Mouse (Mus musculus) olfactory bulb, adult 2 months (tissue): ENCODE data around the gene Mpped1. TPM values are rescaled to one million over a fixed set of nuclear protein-coding genes. Genes with fewer than 3 reads are reported as not detected.

Experiments used
- H3K27ac ChIP-seq: fragments of 200-500 bp; 2 replicates; pipeline ENCODE4 v1.5.1; 2012; ENCODE audit warnings: low read depth, low read length; ENCODE audit not compliant: insufficient read depth
- H3K4me1 ChIP-seq: fragments of 200-500 bp; 2 replicates; pipeline ENCODE4 v1.6.1; 2012; ENCODE audit warnings: low read length; ENCODE audit not compliant: control insufficient read depth, insufficient read depth
- H3K4me3 ChIP-seq: fragments of 200-500 bp; 2 replicates; pipeline ENCODE4 v1.5.1; 2012; ENCODE audit warnings: mild to moderate bottlenecking, low read depth, low read length, moderate library complexity; ENCODE audit not compliant: insufficient read depth
- CTCF ChIP-seq: fragments of 200-500 bp; IDR thresholded peaks from 2 replicates; pipeline ENCODE4 v1.5.1; 2012; ENCODE audit warnings: low read depth, mild to moderate bottlenecking, low read length, moderate library complexity; ENCODE audit not compliant: insufficient read depth
- POLR2A ChIP-seq: fragments of 200-500 bp; IDR thresholded peaks from 2 replicates; pipeline ENCODE4 v1.6.1; 2012; ENCODE audit warnings: mild to moderate bottlenecking, low read depth, low read length, moderate library complexity; ENCODE audit not compliant: insufficient read depth
- WGBS: fragments of 180-500 bp; shearing (Covaris S2); methylation state at CpG from one replicate; pipeline ENCODE4 v1.1.7; 2018; 5-methylcytosine and 5-hydroxymethylcytosine counted together
- polyA plus RNA-seq: library from polyadenylated mRNA; stranded (reverse); fragments of >200 nt; gene quantifications from 2 replicates; pipeline ENCODE4 v1.2.4, GENCODE M21; 2012; ENCODE audit warnings: low replicate concordance; ENCODE audit not compliant: missing spikeins, insufficient read depth, insufficient read length

The Mpped1 gene
- polyA plus RNA-seq, 1 experiment: not detected

DNA sequence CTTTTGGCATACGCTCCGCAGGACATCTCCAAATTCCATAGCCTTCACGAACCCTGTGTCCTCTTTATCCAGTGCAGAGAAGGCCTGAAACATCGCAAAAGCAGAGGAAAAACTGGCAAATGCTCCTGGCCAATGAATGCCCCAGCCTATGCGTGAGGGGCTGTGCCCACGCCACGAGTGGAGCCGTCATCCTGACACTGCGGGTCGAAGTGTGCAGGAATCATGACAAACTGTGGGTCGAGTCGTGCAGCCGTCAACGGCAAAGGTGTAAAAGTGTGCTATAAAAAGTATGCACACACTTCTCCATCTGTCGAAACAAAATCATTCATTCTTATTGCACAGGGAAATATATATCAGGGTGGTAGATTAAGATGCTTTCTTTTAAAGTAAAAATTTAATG lies 113.6 kb downstream of the Mpped1 start:
- Histone ChIP-seq H3K4me3 (no peak overlapping the region), H3K4me1 (peaks cover 10% of the 10 kb centered on the region; the same call in 1 of the 2 replicates), H3K27ac (no peak overlapping the region)
- 91% methylated on average over 15 of the region's 15 CpGs for WGBS
- TF ChIP-seq POLR2A: no peak
- no peak for TF ChIP-seq CTCF

DNA sequence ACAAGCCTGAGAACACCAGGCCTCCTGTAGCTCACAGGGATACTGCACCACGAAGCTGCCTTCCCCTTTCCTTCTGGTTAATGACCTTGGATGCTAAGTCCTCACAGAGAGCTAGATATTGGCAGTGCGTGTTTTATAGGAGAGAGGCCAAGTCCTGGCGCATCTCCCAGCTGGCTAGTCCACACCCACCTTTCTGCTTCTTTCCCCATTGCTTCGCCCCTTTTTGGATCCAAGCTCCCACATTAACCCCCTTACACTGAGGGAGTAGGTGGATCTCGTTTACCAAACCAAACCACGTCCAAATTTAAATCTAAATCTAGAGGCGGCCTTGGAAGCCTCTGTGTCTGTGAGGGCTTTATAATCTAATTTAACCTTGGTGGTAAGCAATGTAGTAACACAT lies 115.0 kb downstream of the Mpped1 start:
- Histone ChIP-seq H3K4me1 (peaks cover 12% of the 10 kb centered on the region; the same call in 1 of the 2 replicates), H3K4me3 (no peak overlapping the region), H3K27ac (no peak overlapping the region)
- no peak for TF ChIP-seq CTCF
- no peak for TF ChIP-seq POLR2A
- WGBS: 55% methylated on average over 7 of the region's 7 CpGs

DNA sequence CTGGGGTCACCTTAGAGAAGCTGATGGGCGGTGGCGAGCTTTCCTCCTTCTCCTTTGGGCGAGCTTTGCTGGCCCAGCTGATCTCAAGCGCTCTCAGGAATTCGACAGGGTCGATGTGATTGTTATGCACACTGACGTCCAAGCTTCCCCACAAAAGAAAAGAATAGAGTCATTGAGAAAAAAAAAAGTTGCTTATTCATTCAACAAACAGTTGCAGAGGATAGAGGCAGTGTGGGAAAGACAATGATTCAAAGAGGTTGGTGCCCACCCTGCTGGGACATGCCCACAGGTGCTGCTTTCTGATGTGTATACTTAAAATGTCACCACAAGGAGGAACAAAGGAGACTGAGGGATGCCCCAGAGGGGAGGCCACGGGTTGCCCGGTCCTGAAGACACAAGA lies 116.7 kb downstream of the Mpped1 start:
- no peak overlapping the region for H3K27ac ChIP-seq
- WGBS: 59% methylated on average over 9 of the region's 9 CpGs
- TF ChIP-seq POLR2A: no peak
- no peak for TF ChIP-seq CTCF
- H3K4me1 ChIP-seq: peaks cover 17% of the 10 kb centered on the region
- H3K4me3 ChIP-seq: no peak overlapping the region

DNA sequence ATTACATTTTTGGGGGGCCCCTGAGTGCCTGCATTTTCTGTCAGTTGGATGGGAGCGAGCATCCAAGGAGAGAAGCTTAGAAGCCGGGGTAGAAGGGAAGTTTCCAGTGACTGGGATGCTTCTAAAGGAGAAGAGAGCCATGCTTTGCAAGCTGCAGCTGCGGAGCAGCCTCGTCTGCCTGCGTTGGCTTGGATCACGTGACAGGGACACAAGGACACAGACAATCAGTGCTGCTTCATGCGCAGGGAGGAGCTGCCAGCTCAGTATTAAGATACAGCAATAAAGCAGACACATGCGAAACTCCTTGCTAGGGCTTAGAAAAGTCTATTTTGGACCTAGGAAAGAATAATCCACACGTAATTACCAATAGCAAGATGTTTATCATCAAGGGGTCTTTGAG lies 118.0 kb downstream of the Mpped1 start:
- H3K4me1 ChIP-seq: peaks cover 25% of the 10 kb centered on the region
- no peak overlapping the region for H3K27ac ChIP-seq
- TF ChIP-seq CTCF: no peak
- no peak for TF ChIP-seq POLR2A
- 17% methylated on average over 9 of the region's 9 CpGs for WGBS
- no peak overlapping the region for H3K4me3 ChIP-seq

DNA sequence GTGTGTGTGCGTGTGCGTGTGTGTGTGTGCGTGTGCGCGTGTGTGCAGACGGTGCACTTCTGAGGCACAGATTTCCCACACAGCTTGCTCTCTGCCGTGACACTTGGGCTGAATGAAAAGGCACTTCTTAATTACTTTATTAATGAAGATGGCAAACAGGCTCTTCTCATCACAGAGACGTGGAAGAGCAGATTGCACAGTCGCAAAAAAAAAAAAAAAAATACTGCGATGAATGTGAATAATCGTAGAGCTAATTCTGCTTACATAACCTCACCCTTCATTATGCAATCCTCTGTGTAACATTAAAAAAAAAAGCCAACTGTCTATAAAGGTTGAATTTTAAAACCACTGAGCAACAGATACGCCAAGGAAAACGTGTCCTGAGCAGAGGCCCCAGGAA lies 127.2 kb downstream of the Mpped1 start:
- 60% methylated on average over 13 of the region's 13 CpGs for WGBS
- TF ChIP-seq POLR2A (no peak), CTCF (no peak)
- Histone ChIP-seq H3K4me1 (peaks cover 16% of the 10 kb centered on the region), H3K4me3 (no peak overlapping the region), H3K27ac (no peak overlapping the region)

Other genes with a start within 250 kb of the Mpped1 start
- gene Tspo, start 215.9 kb upstream of the Mpped1 start, polyA plus RNA-seq: not detected in 2 replicates
- gene Mcat, start 215.7 kb upstream of the Mpped1 start, polyA plus RNA-seq: not detected in 2 replicates
- not detected in 2 replicates for gene Ttll12, start 184.3 kb upstream of the Mpped1 start, polyA plus RNA-seq
- not detected in 2 replicates for gene Scube1, start 54.4 kb upstream of the Mpped1 start, polyA plus RNA-seq